Mouse (Mus musculus) left cerebral cortex, postnatal 4 days (tissue): ENCODE measurements at regions not wholly inside any gene's neighbourhood (a gene's known extent, or its start where the extent isn't known, plus 50 kb on each side); places are given as distances from the start of the nearest gene placed in this dataset.
"Not testable (repeated sequence)": the region's sequence is repeated elsewhere in the genome, so short reads cannot be mapped to it uniquely, and the experiment has no call there.

Experiments
- DNase-seq: peaks from one replicate; pipeline ENCODE4 v3.0.0-alpha.2; 2022
- intact Hi-C: fragments of 180-260 bp; cut with DNase I; formaldehyde crosslinking; loops from one replicate; pipeline ENCODE4 v1.15.1; 2025

- intact Hi-C loops, result no loop called here
- DNase-seq, result no peak
These were observed 59.1 kb downstream of the Zbtb18 start for GRCm38 (mm10) chr1:177501288-177501687.

- DNase-seq, result no peak
- intact Hi-C loops, result no loop called here
These were observed 61.8 kb downstream of the Zbtb18 start for GRCm38 (mm10) chr1:177503946-177504345.

- DNase-seq, result no peak
- intact Hi-C loops, result no loop called here
These were observed 62.6 kb downstream of the Zbtb18 start for GRCm38 (mm10) chr1:177504743-177505142.

- DNase-seq, intact Hi-C loops: not testable (repeated sequence)
These were observed 65.2 kb downstream of the Zbtb18 start for GRCm38 (mm10) chr1:177507398-177507797.

- peak; percentile 21 for DNase-seq
- intact Hi-C loops, result no loop called here
These were observed 67.6 kb downstream of the Zbtb18 start for GRCm38 (mm10) chr1:177509786-177510185.

- intact Hi-C loops, result no loop called here
- no peak for DNase-seq
These were observed 70.0 kb downstream of the Zbtb18 start for GRCm38 (mm10) chr1:177512116-177512515.

GRCm38 (mm10) chr1:177517934-177518610, 75.9 kb downstream of the Zbtb18 start:
- intact Hi-C loops, result no loop called here
- DNase-seq, result no peak

GRCm38 (mm10) chr1:177518897-177519513, 76.9 kb downstream of the Zbtb18 start:
- intact Hi-C loops, result no loop called here
- no peak for DNase-seq

GRCm38 (mm10) chr1:177521110-177521509, 79.0 kb downstream of the Zbtb18 start:
- no peak for DNase-seq
- intact Hi-C loops, result no loop called here

- DNase-seq, result no peak
- intact Hi-C loops, result no loop called here
These were observed 83.0 kb downstream of the Zbtb18 start for GRCm38 (mm10) chr1:177525141-177525540.

- intact Hi-C loops, result no loop called here
These were observed 89.6 kb downstream of the Zbtb18 start for GRCm38 (mm10) chr1:177531791-177532190.

GRCm38 (mm10) chr1:177532656-177533055, 90.5 kb downstream of the Zbtb18 start:
- DNase-seq, result no peak
- intact Hi-C loops, result no loop called here

More at GRCm38 (mm10) chr1:177531791-177532190, 89.6 kb downstream of the Zbtb18 start:
- no peak for DNase-seq

GRCm38 (mm10) chr1:177533332-177533731, 91.2 kb downstream of the Zbtb18 start:
- no peak for DNase-seq
- intact Hi-C loops, result no loop called here

GRCm38 (mm10) chr1:177545031-177545735, 103.0 kb downstream of the Zbtb18 start:
- no peak for DNase-seq
- intact Hi-C loops, result no loop called here

- intact Hi-C loops, result loop anchor here (2.0 kb wide), 1 partner anchor 77 kb away; no protein-coding TSS in a partner anchor
- no peak for DNase-seq
These were observed 105.6 kb downstream of the Zbtb18 start for GRCm38 (mm10) chr1:177547716-177548115.

- intact Hi-C loops, result no loop called here
- DNase-seq, result peak; percentile 14
These were observed 113.5 kb downstream of the Zbtb18 start for GRCm38 (mm10) chr1:177555471-177556291.

- no peak for DNase-seq
- intact Hi-C loops, result no loop called here
These were observed 115.3 kb downstream of the Zbtb18 start for GRCm38 (mm10) chr1:177557432-177557831.

- intact Hi-C loops, result no loop called here
- no peak for DNase-seq
These were observed 115.7 kb downstream of the Zbtb18 start for GRCm38 (mm10) chr1:177557856-177558255.

GRCm38 (mm10) chr1:177561716-177562588, 119.8 kb downstream of the Zbtb18 start:
- intact Hi-C loops, result no loop called here
- peak; percentile 17 for DNase-seq

GRCm38 (mm10) chr1:177562589-177562912, 120.4 kb downstream of the Zbtb18 start:
- DNase-seq, result no peak
- intact Hi-C loops, result no loop called here
